Mouse (Mus musculus): ENCODE results near the gene Nanog. TPM values are rescaled to one million over a fixed set of nuclear protein-coding genes. Genes with fewer than 3 reads are reported as not detected.
"Not testable (repeated sequence)": the region's sequence is repeated elsewhere in the genome, so short reads cannot be mapped to it uniquely, and the experiment has no call there.

The Nanog gene
- under 1 TPM in 1 of 2 experiments, not detected in 1; 0.22 TPM for polyA plus RNA-seq (2017; shearing (Covaris generic))

- no peak for ATAC-seq
Observed at GRCm38 (mm10) chr6:122707036-122707800, at the start of gene Nanog. Gene Nanog, plus strand, starts transcription at chr6:122707489.

- ATAC-seq, result no peak
Observed at GRCm38 (mm10) chr6:122657630-122658029, 49.7 kb upstream of the Nanog start.

- no peak for ATAC-seq
Observed at GRCm38 (mm10) chr6:122659567-122659966, 47.7 kb upstream of the Nanog start.

GRCm38 (mm10) chr6:122660601-122661379 is 46.5 kb upstream of the Nanog start:
- peak; percentile 61 for ATAC-seq

GRCm38 (mm10) chr6:122662551-122663264 is 44.6 kb upstream of the Nanog start:
- no peak for ATAC-seq

- no peak for ATAC-seq
Observed at GRCm38 (mm10) chr6:122663596-122664206, 43.6 kb upstream of the Nanog start.

GRCm38 (mm10) chr6:122665866-122666265 is 41.4 kb upstream of the Nanog start:
- no peak for ATAC-seq

- ATAC-seq, result no peak
Observed at GRCm38 (mm10) chr6:122667715-122668114, 39.6 kb upstream of the Nanog start.

GRCm38 (mm10) chr6:122668823-122669222 is 38.5 kb upstream of the Nanog start:
- no peak for ATAC-seq

GRCm38 (mm10) chr6:122669406-122670200 is 37.7 kb upstream of the Nanog start:
- peak; percentile 90 for ATAC-seq

- no peak for ATAC-seq
Observed at GRCm38 (mm10) chr6:122670201-122670551, 37.1 kb upstream of the Nanog start.

GRCm38 (mm10) chr6:122670841-122671240 is 36.4 kb upstream of the Nanog start:
- ATAC-seq, result no peak

- ATAC-seq, result no peak
Observed at GRCm38 (mm10) chr6:122672746-122673145, 34.5 kb upstream of the Nanog start.

- no peak for ATAC-seq
Observed at GRCm38 (mm10) chr6:122682646-122683045, 24.6 kb upstream of the Nanog start.

- ATAC-seq, result no peak
Observed at GRCm38 (mm10) chr6:122686709-122687108, 20.6 kb upstream of the Nanog start.

- no peak for ATAC-seq
Observed at GRCm38 (mm10) chr6:122689411-122690055, 17.8 kb upstream of the Nanog start.

GRCm38 (mm10) chr6:122690082-122690481 is 17.2 kb upstream of the Nanog start:
- no peak for ATAC-seq

- ATAC-seq, result no peak
Observed at GRCm38 (mm10) chr6:122695398-122695797, 11.9 kb upstream of the Nanog start.

- ATAC-seq, result not testable (repeated sequence)
Observed at GRCm38 (mm10) chr6:122699628-122700027, 7.7 kb upstream of the Nanog start.

GRCm38 (mm10) chr6:122701816-122702215 is 5.5 kb upstream of the Nanog start:
- ATAC-seq, result no peak

GRCm38 (mm10) chr6:122702480-122703124 is 4.7 kb upstream of the Nanog start:
- no peak for ATAC-seq
